Mouse (Mus musculus): Measurements from ENCODE around the gene Lipt1.

GRCm38 (mm10) chr1:37883411-37883810 lies 11.9 kb downstream of the Lipt1 start:
- no peak for TF ChIP-seq POLR2A (IDR thresholded peaks at IDR 0.05; ENCODE audit: extremely low read depth, insufficient read depth, low read length)
- no peak for TF ChIP-seq CTCF (IDR thresholded peaks at IDR 0.05; ENCODE audit: extremely low read depth, insufficient read depth, low read length)

Data from cortical plate, adult 2 months (tissue).